Mouse (Mus musculus): ENCODE results near the gene Dppa5a. TPM values are rescaled to one million over a fixed set of nuclear protein-coding genes. Genes with fewer than 3 reads are reported as not detected.
"Not testable (repeated sequence)": the region's sequence is repeated elsewhere in the genome, so short reads cannot be mapped to it uniquely, and the experiment has no call there.

The Dppa5a gene
- total RNA-seq (2021), result not detected
- long read RNA-seq, experiment 1, result 0 reads
- long read RNA-seq, experiment 2, result 0 reads

DNA sequence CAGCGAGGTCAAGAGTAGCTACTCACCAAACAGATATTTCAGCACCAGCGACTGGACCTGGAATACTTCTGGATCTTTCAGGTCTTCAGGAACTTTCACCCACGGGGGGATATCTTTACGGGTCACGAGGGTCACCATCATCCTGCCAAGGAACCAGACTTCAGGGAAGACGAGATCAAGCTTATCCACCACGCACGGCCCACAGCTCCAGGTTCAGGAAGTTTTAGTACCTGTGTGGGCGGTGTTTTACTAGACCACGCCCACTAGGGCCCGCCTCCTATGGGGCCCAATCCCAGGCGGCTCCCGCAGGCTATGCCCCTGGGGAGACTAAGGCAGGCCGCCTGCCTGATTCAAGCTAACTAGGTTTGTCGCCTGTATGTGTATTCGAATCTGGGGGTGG, at the start of gene Dppa5a:
Dppa5a (minus strand) TSS at position 219 of the 400 bp plus-strand sequence.
- not testable (repeated sequence) for DNase-seq

DNA sequence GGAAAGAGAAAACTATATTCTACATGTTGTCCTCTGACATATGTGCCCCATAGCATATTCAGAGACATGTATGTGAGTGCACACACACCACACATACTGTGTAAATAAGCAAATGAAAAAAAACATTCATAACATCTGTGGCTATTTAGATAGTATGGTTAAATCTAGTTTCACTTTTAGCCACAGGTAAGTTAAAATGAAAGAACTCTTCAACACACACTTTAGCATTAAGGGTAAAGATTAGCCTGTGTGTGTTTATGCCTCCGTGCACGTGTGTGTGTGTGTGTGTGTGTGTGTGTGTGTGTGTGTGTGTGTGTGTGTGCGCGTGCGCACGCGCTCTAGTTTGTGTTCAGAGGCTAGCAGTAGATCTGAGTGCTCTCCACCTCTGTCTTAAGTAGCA, 33.6 kb upstream of the Dppa5a start:
- DNase-seq, result no peak

DNA sequence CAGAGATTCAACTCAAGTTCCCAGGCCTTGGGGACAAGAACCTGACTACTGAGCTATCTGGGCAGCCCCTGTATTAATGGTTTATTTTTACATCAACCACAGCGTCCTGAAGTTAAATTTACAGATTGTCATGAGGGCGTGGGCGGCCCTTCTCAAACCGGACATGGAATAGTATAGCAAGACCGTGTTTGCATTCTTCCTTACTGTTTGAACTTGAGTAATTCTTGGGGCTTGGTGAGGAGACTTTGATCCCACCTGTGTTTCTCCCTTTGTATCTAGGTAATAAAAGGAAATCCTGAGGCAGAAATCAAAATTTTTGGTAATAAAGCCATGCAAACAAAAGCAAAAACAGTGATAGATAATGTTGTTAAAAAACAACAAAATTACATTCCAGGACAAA, 32.6 kb upstream of the Dppa5a start:
- no peak for DNase-seq

DNA sequence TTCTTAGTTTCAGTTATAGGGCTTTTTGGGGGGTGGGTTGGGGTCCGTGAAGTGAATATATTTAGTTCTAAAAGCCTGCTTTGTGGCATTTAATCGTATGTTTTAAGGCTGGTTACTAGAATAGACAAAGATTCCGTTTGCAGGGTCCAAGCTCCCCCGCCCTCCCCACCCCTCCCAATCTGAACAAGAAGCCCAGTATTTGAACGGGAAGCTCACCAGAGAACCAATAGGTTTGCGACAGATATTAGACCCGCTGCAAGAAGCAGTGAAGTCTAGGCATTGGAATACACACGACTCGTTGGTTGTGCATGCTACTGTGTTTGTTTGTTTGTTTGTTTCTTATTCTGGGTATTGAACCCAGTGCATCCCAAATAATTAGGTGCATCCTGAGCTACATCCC, 28.5 kb upstream of the Dppa5a start:
- no peak for DNase-seq

DNA sequence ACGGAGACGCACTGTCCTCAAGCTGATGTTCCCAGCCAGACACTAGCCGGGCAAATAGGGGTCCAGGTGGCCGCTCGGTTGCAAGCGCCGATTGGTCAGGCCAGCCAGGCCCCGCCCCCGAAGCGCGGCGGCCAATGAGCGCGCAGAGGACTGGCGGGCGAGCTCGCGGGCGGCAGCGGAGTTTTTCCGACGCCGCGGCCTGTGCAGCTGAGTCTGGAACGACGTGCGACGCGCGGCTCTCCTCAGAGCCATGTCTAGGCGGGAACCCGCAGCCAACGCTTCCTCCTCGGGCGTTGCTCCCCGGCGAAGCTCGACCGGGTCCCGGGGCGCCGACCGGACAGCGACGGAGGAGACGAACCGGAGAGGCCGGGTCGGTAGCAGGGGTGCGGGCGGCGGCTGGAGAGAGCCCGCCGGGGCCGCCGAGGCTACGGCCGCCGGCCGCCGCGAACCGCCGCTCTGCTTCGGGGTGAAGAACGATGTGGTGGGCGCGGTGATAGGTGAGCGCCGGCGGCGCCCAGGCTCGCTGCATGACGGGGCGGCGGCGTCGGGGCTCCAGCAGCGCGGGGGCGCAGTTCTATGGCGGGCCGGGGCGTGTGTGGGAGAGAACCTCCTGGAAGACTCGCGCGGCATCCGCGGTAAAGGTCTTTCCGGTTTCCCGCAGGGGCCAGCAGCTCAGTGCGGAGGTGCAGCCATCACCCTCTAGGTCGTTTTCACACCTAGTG, 27.8 kb upstream of the Dppa5a start, which contains the start of gene Ddx43:
Ddx43 (plus strand) TSS at position 148 of the 722 bp plus-strand sequence.
- peak; percentile 41 for DNase-seq

DNA sequence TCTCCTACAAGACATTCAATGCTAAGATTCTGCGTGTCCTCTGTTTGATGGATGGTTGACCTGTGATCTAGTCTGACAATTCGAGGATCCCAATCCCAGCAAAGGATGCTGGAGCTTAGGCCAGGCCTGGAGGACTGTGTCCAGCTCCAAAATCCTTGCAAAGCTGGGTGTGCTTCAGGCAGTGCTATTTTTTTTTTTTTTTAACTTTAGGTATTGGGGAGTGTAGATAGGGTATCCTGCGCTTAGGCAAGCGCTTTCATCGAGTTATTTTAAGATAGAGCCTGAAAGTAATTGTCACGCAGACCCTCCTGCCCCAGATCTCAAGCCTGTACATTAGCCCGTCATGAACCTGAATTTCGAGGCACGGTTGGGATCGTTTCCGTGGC, 27.3 kb upstream of the Dppa5a start:
- no peak for DNase-seq

DNA sequence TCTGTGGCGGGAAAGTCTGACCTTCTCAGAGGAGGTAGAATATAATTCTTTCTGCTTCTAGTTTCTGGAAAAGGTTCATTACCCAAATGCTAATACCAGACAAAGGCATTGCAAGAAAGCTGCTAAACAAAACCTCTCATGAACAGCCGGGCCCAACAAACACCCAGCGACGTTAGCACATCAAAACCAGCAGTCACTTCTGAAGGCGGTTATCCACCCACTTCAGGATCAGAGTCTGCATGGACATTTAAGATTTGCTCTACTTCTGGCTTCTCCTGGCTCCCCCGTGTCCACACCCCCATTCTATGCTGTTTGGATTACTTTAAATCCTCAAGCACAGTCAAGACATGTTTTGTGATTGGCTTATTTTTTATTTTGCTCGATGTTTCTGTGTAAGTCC, 26.6 kb upstream of the Dppa5a start:
- no peak for DNase-seq

DNA sequence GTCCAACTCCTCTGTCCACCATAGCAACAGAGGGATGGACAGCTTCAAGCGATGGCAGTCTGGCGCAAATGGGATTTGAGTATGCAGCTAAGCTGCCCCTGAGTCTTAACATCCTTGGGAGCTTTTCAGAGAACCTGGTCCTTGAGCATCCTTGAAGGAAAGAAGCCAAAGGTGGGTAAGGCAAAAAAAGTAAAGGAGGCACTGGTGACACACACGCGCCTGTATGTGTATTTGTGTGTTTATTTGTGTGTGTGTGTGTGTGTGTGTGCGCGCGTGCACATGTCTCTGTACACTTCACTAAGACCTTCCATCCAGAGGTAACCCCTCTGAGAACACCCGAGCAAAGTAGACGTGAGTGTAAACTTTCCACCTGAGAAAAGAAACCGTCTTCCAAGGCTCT, 25.8 kb upstream of the Dppa5a start:
- no peak for DNase-seq

DNA sequence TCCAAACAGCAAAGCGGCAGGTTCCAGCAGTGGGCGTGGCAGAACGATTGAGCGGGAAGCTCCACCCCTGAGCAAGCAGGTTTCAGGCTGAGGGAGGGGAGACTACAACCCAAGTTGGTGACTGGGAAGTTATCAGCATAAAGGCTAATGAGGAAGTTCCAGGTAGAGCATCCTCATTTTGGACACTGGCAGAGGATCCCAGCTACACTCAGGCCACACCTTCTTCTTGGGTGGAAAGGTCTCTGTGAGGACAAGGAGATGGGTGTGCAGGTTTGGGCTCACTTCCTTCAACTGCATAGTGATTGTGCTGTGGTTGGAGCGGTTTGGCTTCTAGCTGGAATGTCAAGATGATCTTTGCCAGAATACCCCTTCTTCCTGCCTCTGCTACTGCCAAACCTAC, 22.0 kb upstream of the Dppa5a start:
- DNase-seq, result no peak

DNA sequence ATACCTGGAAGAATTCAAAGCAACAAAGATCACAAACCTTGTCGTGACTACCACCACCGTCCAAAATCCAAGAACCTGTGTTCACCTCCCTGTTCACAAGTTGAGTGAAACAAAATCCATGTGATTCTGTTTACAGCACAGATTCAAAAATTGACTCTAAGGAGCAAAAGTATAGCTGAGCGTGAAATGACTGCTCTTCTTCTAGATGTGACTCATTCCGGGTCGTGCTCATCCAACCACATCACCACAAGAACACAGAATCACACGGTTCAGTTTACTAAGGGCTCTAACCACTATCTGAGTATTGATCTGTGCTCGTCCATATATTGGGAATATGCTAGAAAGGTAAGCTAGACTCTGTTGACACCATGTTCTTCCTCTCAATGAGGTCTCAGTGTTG, 19.0 kb upstream of the Dppa5a start:
- DNase-seq, result no peak

DNA sequence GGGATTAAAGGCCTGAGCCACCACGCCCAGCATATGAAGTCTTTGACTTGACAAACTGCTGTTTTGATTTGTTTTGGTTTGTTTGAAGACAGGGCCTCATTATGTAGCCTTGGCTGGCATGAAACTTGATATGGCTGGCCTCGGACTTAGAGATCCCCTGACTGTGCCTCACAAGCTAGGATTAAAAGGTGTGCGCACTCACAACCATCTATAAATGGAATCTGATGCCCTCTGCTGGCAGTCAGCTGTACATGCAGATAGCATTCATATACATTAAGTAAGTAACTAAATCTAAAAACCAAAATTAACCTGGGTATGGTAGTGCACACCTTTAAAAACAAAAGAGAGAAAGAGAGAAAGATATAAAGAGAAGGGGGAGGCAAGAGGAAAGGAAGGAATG, 17.9 kb upstream of the Dppa5a start:
- no peak for DNase-seq

DNA sequence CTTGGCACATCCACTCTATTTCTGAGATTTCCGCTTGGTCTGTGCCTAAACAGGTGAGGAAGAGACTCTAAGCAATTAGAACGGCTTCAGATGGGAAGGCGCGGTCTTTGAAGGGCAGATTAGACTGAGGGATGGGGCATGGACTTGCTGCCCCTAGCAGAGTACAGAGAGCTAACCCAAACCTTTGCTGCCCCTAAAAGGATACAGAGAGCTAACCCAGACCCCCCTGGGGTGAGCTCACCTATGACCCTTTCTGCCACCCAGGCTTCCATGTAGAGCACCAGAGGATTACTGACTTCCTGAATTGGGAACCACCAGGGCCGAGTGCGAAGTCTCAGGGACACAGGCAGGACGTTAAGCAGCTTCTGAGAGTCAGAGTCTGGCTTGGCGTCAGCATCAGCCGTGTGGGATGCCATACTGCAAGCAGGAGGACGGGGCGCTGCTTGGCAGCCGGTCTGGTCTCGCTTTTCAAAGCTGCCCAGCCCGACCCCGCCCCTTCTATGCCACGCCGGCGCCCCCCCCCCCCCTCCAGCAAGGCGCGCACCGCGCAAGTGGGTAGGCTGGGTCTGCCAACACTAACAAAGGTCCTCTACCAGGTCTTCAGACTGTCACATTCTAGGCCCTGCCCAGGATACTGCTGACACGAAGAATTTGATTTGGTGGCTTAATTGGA, 10.3 kb upstream of the Dppa5a start, which contains the start of gene Ooep:
Ooep (minus strand) TSS at position 613 of the 673 bp plus-strand sequence.
- DNase-seq, result no peak

DNA sequence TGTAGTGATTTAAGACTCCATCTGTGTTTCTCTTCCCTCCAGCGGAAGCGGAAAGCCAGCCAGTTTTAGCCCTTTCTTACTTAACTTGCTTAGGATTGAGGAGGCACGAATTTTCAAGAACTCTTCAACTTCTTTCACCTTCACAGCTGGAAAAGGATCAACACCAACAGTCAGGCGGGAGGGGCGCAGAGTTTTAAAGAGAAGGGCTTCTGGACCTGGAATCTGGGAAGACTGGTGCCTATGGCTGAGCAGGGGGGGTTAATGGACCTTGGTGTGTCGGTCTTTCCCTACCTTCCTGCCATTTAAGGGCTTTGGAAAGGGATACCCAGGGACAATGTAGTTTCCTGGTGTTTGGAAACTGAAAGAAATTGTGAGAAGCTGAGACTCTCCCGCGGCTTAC, 9.6 kb upstream of the Dppa5a start:
- no peak for DNase-seq

DNA sequence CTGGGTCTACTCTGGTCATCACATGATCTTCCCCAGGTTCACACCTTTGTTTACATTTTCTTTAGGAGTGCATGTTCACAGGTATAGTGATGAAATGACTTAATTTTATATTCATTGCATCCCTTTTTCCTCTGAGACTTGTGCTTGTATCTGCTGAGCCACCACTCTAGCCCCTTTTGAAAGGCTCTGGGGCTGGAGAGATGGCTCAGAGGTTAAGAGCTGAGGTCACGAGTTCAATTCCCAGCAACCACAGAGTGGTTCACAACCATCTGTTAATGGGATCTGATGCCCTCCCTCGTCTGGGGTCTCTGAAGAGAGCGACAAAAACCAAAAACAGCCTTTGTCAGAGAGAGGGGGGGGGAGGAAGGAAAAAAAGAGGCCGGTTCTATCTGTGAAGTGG, 7.5 kb upstream of the Dppa5a start:
- DNase-seq, result no peak

DNA sequence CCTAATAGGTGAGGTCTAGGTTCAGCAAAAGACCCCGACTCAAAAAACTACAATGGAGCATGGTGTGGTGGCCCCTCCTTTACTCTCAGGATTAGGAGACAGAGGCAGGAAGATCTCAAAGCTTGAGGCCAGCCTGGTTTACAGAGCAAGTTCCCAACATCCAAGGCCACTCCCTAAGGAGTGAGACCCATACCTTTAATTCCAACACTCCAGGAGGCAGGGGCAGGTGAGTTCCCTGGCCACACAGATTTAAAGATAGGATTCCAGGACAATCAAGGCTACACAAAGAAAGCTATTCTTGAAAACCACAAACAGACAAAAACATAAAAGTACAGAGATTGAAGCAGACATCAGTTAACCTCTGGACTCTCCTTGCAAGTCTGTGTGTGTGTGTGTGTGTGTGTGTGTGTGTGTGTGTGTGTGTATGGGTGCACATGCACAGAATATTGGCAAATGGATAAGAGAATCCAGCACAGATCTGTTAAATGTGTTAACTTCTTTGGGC, 7.0 kb upstream of the Dppa5a start:
- DNase-seq, result no peak

DNA sequence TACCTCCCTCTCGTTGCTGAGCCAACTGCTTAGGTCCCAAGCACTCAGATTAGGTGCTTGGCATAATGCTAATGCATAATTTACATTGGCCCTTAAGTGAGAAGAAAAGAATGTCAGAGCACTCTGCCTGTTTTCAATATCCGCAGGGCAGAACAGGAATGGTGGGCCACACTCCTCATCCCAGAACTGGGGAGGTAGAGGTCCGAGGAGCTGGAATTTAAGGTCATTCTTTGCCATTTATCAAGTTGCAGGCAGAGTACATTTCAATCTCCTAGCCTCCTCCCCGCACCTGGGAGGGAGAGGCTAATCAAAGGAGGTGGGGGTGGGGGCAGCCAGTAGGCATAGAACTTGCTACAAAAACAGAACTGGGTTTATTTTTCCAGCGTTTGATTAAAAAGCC, 6.4 kb upstream of the Dppa5a start:
- no peak for DNase-seq

DNA sequence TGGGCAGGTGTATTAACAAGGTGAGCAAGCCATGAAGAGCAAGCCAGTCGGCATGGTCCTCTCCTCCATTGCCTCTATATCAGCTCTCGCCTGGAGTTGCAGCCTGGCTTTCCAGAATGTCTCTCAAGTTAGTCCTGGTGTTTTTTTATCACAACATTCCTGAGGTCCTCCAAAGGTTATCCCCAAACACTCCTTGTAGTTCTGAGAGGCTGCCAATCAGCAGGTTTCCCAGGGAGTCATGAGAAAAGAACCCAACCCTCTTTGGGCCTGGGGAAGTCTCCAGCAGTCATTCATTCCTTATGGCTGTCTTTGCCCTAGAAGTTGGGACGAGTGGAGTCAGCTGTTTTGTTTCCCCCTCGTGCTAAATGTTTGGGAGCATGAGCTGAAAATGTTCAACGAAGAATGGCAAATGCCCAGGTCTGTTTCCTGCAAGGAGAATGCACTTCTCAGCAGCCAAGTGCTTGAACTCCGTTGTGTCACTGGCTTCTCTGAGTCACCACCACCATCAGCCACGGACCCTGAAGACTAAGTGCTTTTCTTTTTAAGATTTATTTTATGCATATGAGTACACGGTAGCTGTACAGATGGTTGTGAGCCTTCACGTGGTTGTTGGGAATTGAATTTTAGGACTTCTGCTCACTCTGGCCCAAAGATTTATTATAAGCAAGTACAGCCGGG, 5.0 kb upstream of the Dppa5a start:
- DNase-seq, result no peak

DNA sequence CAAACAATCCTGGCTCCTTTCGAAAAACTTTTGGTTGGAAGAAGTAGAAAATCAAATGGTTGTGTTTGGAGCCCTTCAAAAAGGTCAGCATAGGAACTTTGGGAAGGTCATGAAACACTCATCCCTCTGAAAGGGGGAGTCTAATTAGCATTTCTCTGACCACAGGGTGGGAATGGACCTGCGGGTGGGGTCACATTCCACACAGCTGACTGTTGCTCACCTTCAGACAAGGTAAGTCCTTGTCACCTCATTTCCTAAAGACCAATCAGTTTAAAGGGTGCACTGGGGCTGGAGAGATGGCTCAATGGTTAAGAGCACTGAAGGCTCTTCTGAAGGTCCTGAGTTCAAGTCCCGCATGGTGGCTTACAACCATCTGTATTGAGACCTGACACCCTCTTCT, 3.5 kb upstream of the Dppa5a start:
- DNase-seq, result no peak

DNA sequence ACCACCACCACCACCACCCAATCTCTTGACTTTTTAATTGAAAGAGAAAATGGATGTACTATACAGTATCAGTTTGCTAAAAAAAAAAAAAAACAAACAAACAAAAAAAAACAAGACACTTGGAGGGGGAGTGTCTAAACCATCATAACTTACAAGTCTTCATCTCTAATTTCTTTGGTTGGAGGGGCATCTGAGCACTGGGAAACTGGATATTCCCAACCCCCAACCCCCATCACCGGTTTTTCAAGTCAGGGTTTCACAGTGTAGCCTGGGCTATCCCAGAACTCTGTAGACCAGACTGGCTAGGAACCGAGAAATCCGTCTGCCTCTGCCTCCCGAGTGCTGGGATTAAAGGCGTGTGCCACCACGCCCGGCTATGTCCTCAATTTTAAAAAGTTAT, 1.8 kb upstream of the Dppa5a start:
- DNase-seq, result no peak

DNA sequence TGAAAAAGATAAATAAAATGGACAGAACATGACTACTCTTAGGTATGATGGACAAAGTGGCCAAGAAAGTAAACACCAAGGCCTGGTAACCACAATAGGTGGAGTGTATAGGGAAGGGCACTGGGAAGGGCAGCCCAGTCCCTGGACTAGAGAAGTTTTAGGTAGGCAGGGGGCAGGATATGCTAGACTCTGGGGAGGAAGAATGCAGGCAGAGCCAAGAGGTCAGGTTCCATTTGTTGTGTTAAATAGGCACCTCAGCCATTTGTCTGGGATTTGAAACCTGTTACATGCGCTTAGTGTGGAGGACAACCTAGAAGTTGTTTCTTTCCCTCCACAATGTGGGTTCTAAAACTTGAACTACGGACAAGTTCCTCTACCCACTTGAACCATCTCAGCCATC, 1.4 kb upstream of the Dppa5a start:
- no peak for DNase-seq

DNA sequence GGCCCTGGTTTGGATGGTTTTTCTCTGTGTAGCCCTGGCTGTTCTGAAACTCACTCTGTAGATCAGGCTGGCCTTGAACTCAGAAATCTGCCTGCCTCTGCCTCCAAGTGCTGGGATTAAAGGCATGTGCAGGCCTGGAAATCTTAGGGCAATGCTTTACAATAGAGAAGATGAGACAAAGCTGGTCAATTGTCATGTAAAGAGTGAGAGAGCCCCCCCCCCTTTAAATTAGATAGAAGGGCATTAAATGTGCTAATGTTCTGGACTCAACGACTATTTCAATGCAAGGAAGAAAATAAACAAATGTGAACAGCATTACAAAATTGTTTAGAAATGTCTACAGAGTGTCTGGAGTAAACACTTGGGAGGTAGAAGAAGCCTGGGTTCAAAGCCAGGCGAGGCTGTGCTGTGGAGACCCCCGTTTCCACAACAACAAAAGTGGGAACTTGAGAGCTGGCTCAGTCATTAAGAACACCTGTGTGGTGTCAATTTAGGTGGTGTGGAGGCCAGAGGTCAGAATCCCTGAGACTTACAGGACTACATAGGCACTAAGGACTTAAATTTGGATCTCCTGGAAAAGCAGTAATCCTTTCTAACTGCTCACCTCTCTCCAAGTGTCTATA, 805 bp upstream of the Dppa5a start:
- no peak for DNase-seq

DNA sequence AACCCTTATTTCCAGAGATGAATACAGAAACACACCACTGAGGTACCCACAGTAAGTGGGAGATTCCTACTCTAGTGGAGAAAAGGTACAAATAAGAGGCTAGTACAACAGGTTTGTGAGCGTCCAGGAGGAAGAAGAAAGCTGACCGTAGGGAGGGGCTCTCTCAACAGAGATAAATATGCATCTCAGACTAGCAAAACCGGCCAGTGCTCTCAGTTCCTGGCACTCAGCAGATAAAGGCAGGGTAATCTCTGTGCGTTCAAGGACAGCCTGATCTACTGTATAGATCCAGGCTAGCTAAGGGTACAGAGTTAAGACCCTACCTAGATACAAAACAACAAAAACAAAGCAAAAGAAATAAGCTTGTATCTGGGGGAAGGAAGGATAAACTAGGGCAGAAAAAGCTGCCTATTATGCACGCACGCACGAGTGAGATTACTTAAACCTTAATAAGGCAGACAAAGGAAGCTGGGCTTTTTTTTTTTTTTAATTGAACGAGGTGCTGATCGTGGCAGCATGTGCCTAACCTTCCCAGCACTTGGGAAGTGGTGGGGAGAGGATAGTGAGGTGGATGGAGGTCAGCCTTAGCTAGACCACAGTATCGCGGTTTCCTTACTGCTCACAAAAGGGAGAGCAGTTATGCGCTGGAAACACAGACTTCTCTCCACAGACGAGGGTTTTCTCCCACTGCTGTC, 2.0 kb downstream of the Dppa5a start:
- DNase-seq, result no peak
